Mouse (Mus musculus) ES-E14 (cell line): ENCODE data around the gene Itga6.

Source experiments
- CHD2 ChIP-seq: IDR thresholded peaks from 2 replicates; pipeline ENCODE4 v1.6.1; 2014; ENCODE audit warnings: mild to moderate bottlenecking, low read depth, low read length, inconsistent platforms
- HCFC1 ChIP-seq: IDR thresholded peaks from 2 replicates; pipeline ENCODE4 v1.6.1; 2012; ENCODE audit warnings: low read length, inconsistent platforms, borderline replicate concordance; ENCODE audit not compliant: insufficient read depth
- MAFK ChIP-seq: IDR thresholded peaks from 2 replicates; pipeline ENCODE4 v1.6.1; 2014; ENCODE audit warnings: mild to moderate bottlenecking, low read depth, low read length, inconsistent platforms; ENCODE audit not compliant: insufficient read depth
- ZC3H11A ChIP-seq: IDR thresholded peaks from 2 replicates; pipeline ENCODE4 v1.6.1; 2012; ENCODE audit warnings: low read depth, mild to moderate bottlenecking, inconsistent platforms, low read length, borderline replicate concordance
- ZNF384 ChIP-seq: IDR thresholded peaks from 2 replicates; pipeline ENCODE4 v1.6.1; 2012; ENCODE audit warnings: low read depth, low read length, inconsistent platforms

- TF ChIP-seq HCFC1 (no peak), CHD2 (no peak), ZNF384 (no peak), MAFK (no peak), ZC3H11A (no peak)
Measured at GRCm38 (mm10) chr2:71786060-71786459, 40.6 kb downstream of the Itga6 start.
